Mouse (Mus musculus) brain, embryonic 14.5 days (tissue): Measurements from ENCODE around the gene Luc7l. TPM values are rescaled to one million over a fixed set of nuclear protein-coding genes. Genes with fewer than 3 reads are reported as not detected.

Experiments
- DNase-seq: peaks from one replicate; pipeline ENCODE4 v3.0.0-alpha.2; 2011; ENCODE audit warnings: low read depth
- CTCF ChIP-seq: fragments of 200-500 bp; IDR thresholded peaks from 2 replicates; pipeline ENCODE4 v1.5.1; 2012; ENCODE audit warnings: inconsistent platforms, mild to moderate bottlenecking, moderate library complexity, borderline replicate concordance; ENCODE audit not compliant: insufficient read depth, insufficient read length; ENCODE audit errors: extremely low read depth
- POLR2A ChIP-seq: fragments of 200-500 bp; IDR thresholded peaks from 2 replicates; pipeline ENCODE4 v1.6.1; 2012; ENCODE audit warnings: mild to moderate bottlenecking, inconsistent platforms, borderline replicate concordance; ENCODE audit not compliant: poor library complexity, insufficient read depth, insufficient read length, severe bottlenecking; ENCODE audit errors: extremely low read depth
- polyA plus RNA-seq: library from polyadenylated mRNA; depleted of rRNA; stranded (reverse); fragments of >200 nt; gene quantifications from 2 replicates; pipeline ENCODE4 v1.2.3, GENCODE M21; 2012; rRNA removed

Gene Luc7l
- polyA plus RNA-seq: 111 and 114 TPM in 2 replicates

GRCm38 (mm10) chr17:26252539-26253251, at the start of gene Luc7l:
TSS of gene Luc7l (plus strand) at chr17:26252896.
- TF ChIP-seq CTCF: no peak
- TF ChIP-seq POLR2A: peak; percentile 82; the same call in 1 of the 2 replicates
- peak; percentile 98 for DNase-seq

- DNase-seq: peak; percentile 24
- TF ChIP-seq CTCF: no peak
- TF ChIP-seq POLR2A: no peak
Observed at GRCm38 (mm10) chr17:26203321-26203811, 49.3 kb upstream of the Luc7l start.

- TF ChIP-seq CTCF (no peak), POLR2A (no peak)
- no peak for DNase-seq
Observed at GRCm38 (mm10) chr17:26204766-26205165, 47.9 kb upstream of the Luc7l start.

GRCm38 (mm10) chr17:26206392-26206791, 46.3 kb upstream of the Luc7l start:
- no peak for TF ChIP-seq CTCF
- DNase-seq: no peak

GRCm38 (mm10) chr17:26207686-26208085, 45.0 kb upstream of the Luc7l start, which contains the start of gene Arhgdig:
TSS of gene Arhgdig (minus strand) at chr17:26207786.
- DNase-seq: no peak
- TF ChIP-seq CTCF (no peak), POLR2A (no peak)

- no peak for DNase-seq
- no peak for TF ChIP-seq POLR2A
- no peak for TF ChIP-seq CTCF
Observed at GRCm38 (mm10) chr17:26212241-26212640, 40.5 kb upstream of the Luc7l start.

- DNase-seq: no peak
- TF ChIP-seq POLR2A: no peak
- no peak for TF ChIP-seq CTCF
Observed at GRCm38 (mm10) chr17:26212681-26213080, 40.0 kb upstream of the Luc7l start.

- DNase-seq: no peak
- TF ChIP-seq CTCF: no peak
- TF ChIP-seq POLR2A: no peak
Observed at GRCm38 (mm10) chr17:26221508-26221907, 31.2 kb upstream of the Luc7l start.

- TF ChIP-seq CTCF: no peak
- no peak for TF ChIP-seq POLR2A
- no peak for DNase-seq
Observed at GRCm38 (mm10) chr17:26225150-26225549, 27.5 kb upstream of the Luc7l start.

GRCm38 (mm10) chr17:26229776-26230175, 22.9 kb upstream of the Luc7l start:
- DNase-seq: no peak
- no peak for TF ChIP-seq POLR2A
- TF ChIP-seq CTCF: no peak

GRCm38 (mm10) chr17:26231156-26231555, 21.5 kb upstream of the Luc7l start:
- no peak for DNase-seq
- TF ChIP-seq POLR2A: no peak
- no peak for TF ChIP-seq CTCF

GRCm38 (mm10) chr17:26232863-26233262, 19.8 kb upstream of the Luc7l start:
- no peak for TF ChIP-seq POLR2A
- TF ChIP-seq CTCF: peak; percentile 34; the same call in 1 of the 2 replicates
- no peak for DNase-seq
